Mouse (Mus musculus) lung, adult 2 months (tissue): ENCODE measurements around the gene Tubb4a.

Experiments
- CTCF ChIP-seq: fragments of 200-500 bp; IDR thresholded peaks from 2 replicates; pipeline ENCODE4 v1.5.1; 2011; ENCODE audit warnings: mild to moderate bottlenecking, low read length, control low read depth; ENCODE audit not compliant: insufficient read depth
- POLR2A ChIP-seq: fragments of 200-500 bp; IDR thresholded peaks from 2 replicates; pipeline ENCODE4 v1.6.1; 2011; ENCODE audit warnings: low read depth, mild to moderate bottlenecking, control low read depth, low read length, borderline replicate concordance; ENCODE audit errors: extremely low read depth

DNA sequence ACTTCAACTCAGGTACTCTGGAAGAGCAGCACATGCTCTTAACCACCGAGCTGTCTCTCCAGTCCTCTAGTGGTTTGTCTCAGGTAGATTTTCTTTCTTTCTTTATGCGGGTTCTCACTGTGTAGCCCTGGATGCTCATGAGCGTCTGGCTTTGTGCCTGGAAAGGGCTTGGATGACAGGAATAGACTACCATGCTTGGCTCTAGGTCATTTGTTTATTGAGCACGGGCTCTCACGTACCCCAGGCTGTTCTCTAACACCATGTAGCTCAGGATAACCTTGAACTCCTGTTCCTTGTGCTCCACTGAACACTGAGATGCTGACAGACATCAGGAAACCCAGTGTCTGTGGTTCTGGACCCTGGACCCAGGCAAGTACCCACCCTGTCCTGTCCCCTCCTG is 5.1 kb downstream of the Tubb4a start:
- TF ChIP-seq CTCF (no peak), POLR2A (no peak)
